Mouse (Mus musculus): ENCODE measurements around the gene Smim9. TPM values are rescaled to one million over a fixed set of nuclear protein-coding genes. Genes with fewer than 3 reads are reported as not detected.
"Not testable (repeated sequence)": the region's sequence is repeated elsewhere in the genome, so short reads cannot be mapped to it uniquely, and the experiment has no call there.

Smim9 gene
- not detected for total RNA-seq (2018; cell fraction: chromatin; rRNA removed)
- total RNA-seq (2018; cell fraction: cytosol; rRNA removed), result not detected
- total RNA-seq (2018; cell fraction: nucleus; rRNA removed), result not detected
- polyA plus RNA-seq (2018), result not detected in 3 replicates

GRCm38 (mm10) chrX:75163670-75164069 is at the start of gene Smim9:
Gene Smim9 (minus strand): TSS chrX:75163770.
- no peaks in the 10 kb centered on the region for H3K36me3 ChIP-seq (ENCODE audit: inconsistent target)
- H3K4me3 ChIP-seq (ENCODE audit: inconsistent target), result no peak within 1 kb of the TSS
- no peaks in the 10 kb centered on the region for H3K79me2 ChIP-seq (ENCODE audit: inconsistent target)
- H3K27ac ChIP-seq, result no peak within 1 kb of the TSS
- WGBS (ENCODE audit: missing documents), result 83% methylated on average over 1 of the region's 1 CpGs

- Histone ChIP-seq H3K36me3 (ENCODE audit: inconsistent target) (no peaks in the 10 kb centered on the region), H3K79me2 (ENCODE audit: inconsistent target) (no peaks in the 10 kb centered on the region), H3K27ac (no peak overlapping the region), H3K4me3 (ENCODE audit: inconsistent target) (no peak overlapping the region)
- 24% methylated on average over 14 of the region's 49 CpGs for WGBS (ENCODE audit: missing documents)
Measured at GRCm38 (mm10) chrX:75155576-75156243, 7.9 kb downstream of the Smim9 start.

GRCm38 (mm10) chrX:75152249-75152648 is 11.3 kb downstream of the Smim9 start:
- no peaks in the 10 kb centered on the region for H3K79me2 ChIP-seq (ENCODE audit: inconsistent target)
- H3K27ac ChIP-seq, result no peak overlapping the region
- no peak overlapping the region for H3K4me3 ChIP-seq (ENCODE audit: inconsistent target)
- no peaks in the 10 kb centered on the region for H3K36me3 ChIP-seq (ENCODE audit: inconsistent target)
- WGBS (ENCODE audit: missing documents), result 78% methylated on average over 1 of the region's 1 CpGs

- no peak overlapping the region for H3K27ac ChIP-seq
Measured at GRCm38 (mm10) chrX:75150304-75150703, 13.3 kb downstream of the Smim9 start.

GRCm38 (mm10) chrX:75148414-75148813 is 15.2 kb downstream of the Smim9 start:
- WGBS (ENCODE audit: missing documents), result 95% methylated on average over 4 of the region's 4 CpGs
- H3K79me2 ChIP-seq (ENCODE audit: inconsistent target), result no peaks in the 10 kb centered on the region
- H3K27ac ChIP-seq, result no peak overlapping the region
- no peaks in the 10 kb centered on the region for H3K36me3 ChIP-seq (ENCODE audit: inconsistent target)
- no peak overlapping the region for H3K4me3 ChIP-seq (ENCODE audit: inconsistent target)

More at GRCm38 (mm10) chrX:75150304-75150703, 13.3 kb downstream of the Smim9 start:
- H3K79me2 ChIP-seq (ENCODE audit: inconsistent target), result no peaks in the 10 kb centered on the region
- H3K36me3 ChIP-seq (ENCODE audit: inconsistent target), result no peaks in the 10 kb centered on the region
- H3K4me3 ChIP-seq (ENCODE audit: inconsistent target), result no peak overlapping the region
- WGBS (ENCODE audit: missing documents), result 89% methylated on average over 2 of the region's 2 CpGs

GRCm38 (mm10) chrX:75143124-75143555 is 20.4 kb downstream of the Smim9 start:
- WGBS (ENCODE audit: missing documents), result 20% methylated on average over 17 of the region's 42 CpGs
- H3K4me3 ChIP-seq (ENCODE audit: inconsistent target); H3K27ac ChIP-seq; H3K36me3 ChIP-seq (ENCODE audit: inconsistent target); H3K79me2 ChIP-seq (ENCODE audit: inconsistent target): not testable (repeated sequence)

GRCm38 (mm10) chrX:75138182-75138581 is 25.4 kb downstream of the Smim9 start:
- Histone ChIP-seq H3K27ac (no peak overlapping the region), H3K36me3 (ENCODE audit: inconsistent target) (no peaks in the 10 kb centered on the region), H3K4me3 (ENCODE audit: inconsistent target) (no peak overlapping the region), H3K79me2 (ENCODE audit: inconsistent target) (no peaks in the 10 kb centered on the region)
- 94% methylated on average over 2 of the region's 2 CpGs for WGBS (ENCODE audit: missing documents)

- no peak overlapping the region for H3K27ac ChIP-seq
Measured at GRCm38 (mm10) chrX:75137729-75138128, 25.8 kb downstream of the Smim9 start.

GRCm38 (mm10) chrX:75136938-75137337 is 26.6 kb downstream of the Smim9 start:
- Histone ChIP-seq H3K27ac (no peak overlapping the region), H3K4me3 (ENCODE audit: inconsistent target) (no peak overlapping the region), H3K79me2 (ENCODE audit: inconsistent target) (no peaks in the 10 kb centered on the region), H3K36me3 (ENCODE audit: inconsistent target) (no peaks in the 10 kb centered on the region)

More at GRCm38 (mm10) chrX:75137729-75138128, 25.8 kb downstream of the Smim9 start:
- Histone ChIP-seq H3K4me3 (ENCODE audit: inconsistent target) (no peak overlapping the region), H3K79me2 (ENCODE audit: inconsistent target) (no peaks in the 10 kb centered on the region), H3K36me3 (ENCODE audit: inconsistent target) (no peaks in the 10 kb centered on the region)
- WGBS (ENCODE audit: missing documents), result 80% methylated on average over 2 of the region's 2 CpGs

- peak within 1 kb of the TSS; percentile 91 for H3K27ac ChIP-seq
- H3K79me2 ChIP-seq (ENCODE audit: inconsistent target), result peaks cover 48% of the 10 kb centered on the region
- 20% methylated on average over 30 of the region's 36 CpGs for WGBS (ENCODE audit: missing documents)
- H3K36me3 ChIP-seq (ENCODE audit: inconsistent target), result no peaks in the 10 kb centered on the region
- peak within 1 kb of the TSS; percentile 71 for H3K4me3 ChIP-seq (ENCODE audit: inconsistent target)
Measured at GRCm38 (mm10) chrX:75130467-75131160, 33.0 kb downstream of the Smim9 start, which contains the start of gene Mpp1. Gene Mpp1 (minus strand): TSS chrX:75131016.

- H3K79me2 ChIP-seq (ENCODE audit: inconsistent target), result peaks cover 59% of the 10 kb centered on the region
- H3K4me3 ChIP-seq (ENCODE audit: inconsistent target), result peak overlapping the region; percentile 71
- peak overlapping the region; percentile 91 for H3K27ac ChIP-seq
- WGBS (ENCODE audit: missing documents), result 45% methylated on average over 2 of the region's 2 CpGs
- H3K36me3 ChIP-seq (ENCODE audit: inconsistent target), result 0 out of 2 replicates have a peak, but pooled peaks cover 5% of the 10 kb centered on the region
Measured at GRCm38 (mm10) chrX:75129474-75129873, 34.1 kb downstream of the Smim9 start.

- 0 out of 2 replicates have a peak, but pooled peaks cover 5% of the 10 kb centered on the region for H3K36me3 ChIP-seq (ENCODE audit: inconsistent target)
- peak overlapping the region; percentile 71 for H3K4me3 ChIP-seq (ENCODE audit: inconsistent target)
- H3K27ac ChIP-seq, result peak overlapping the region; percentile 91
- H3K79me2 ChIP-seq (ENCODE audit: inconsistent target), result peaks cover 70% of the 10 kb centered on the region
Measured at GRCm38 (mm10) chrX:75128333-75128980, 35.1 kb downstream of the Smim9 start.

- H3K36me3 ChIP-seq (ENCODE audit: inconsistent target), result 0 out of 2 replicates have a peak, but pooled peaks cover 5% of the 10 kb centered on the region
- peaks cover 82% of the 10 kb centered on the region for H3K79me2 ChIP-seq (ENCODE audit: inconsistent target)
- H3K27ac ChIP-seq, result peak overlapping the region; percentile 91
- no peak overlapping the region for H3K4me3 ChIP-seq (ENCODE audit: inconsistent target)
Measured at GRCm38 (mm10) chrX:75126893-75127292, 36.7 kb downstream of the Smim9 start.

- no peak overlapping the region for H3K4me3 ChIP-seq (ENCODE audit: inconsistent target)
- peaks cover 91% of the 10 kb centered on the region for H3K79me2 ChIP-seq (ENCODE audit: inconsistent target)
- WGBS (ENCODE audit: missing documents), result 100% methylated on average over 3 of the region's 3 CpGs
- H3K36me3 ChIP-seq (ENCODE audit: inconsistent target), result 0 out of 2 replicates have a peak, but pooled peaks cover 5% of the 10 kb centered on the region
- H3K27ac ChIP-seq, result no peak overlapping the region
Measured at GRCm38 (mm10) chrX:75125606-75126005, 38.0 kb downstream of the Smim9 start.

GRCm38 (mm10) chrX:75115550-75115949 is 48.0 kb downstream of the Smim9 start:
- peaks cover 22% of the 10 kb centered on the region; the same call in 1 of the 2 replicates for H3K36me3 ChIP-seq (ENCODE audit: inconsistent target)
- H3K27ac ChIP-seq, result no peak overlapping the region
- no peak overlapping the region for H3K4me3 ChIP-seq (ENCODE audit: inconsistent target)
- no peaks in the 10 kb centered on the region; the same call in 1 of the 2 replicates for H3K79me2 ChIP-seq (ENCODE audit: inconsistent target)
